Mouse (Mus musculus) gastrocnemius, postnatal 36 days (tissue): ENCODE results near the gene Dnajc4. TPM values are rescaled to one million over a fixed set of nuclear protein-coding genes. Genes with fewer than 3 reads are reported as not detected.

ENCODE experiments used
- DNase-seq, 2 experiments: peaks; one replicate each; pipeline ENCODE4 v3.0.0; 2022
- intact Hi-C: fragments of 180-260 bp; cut with DNase I; formaldehyde crosslinking; loops from one replicate; pipeline ENCODE4 v1.15.1; 2025
- long read RNA-seq, 2 experiments: library from polyadenylated mRNA; stranded (forward); transcript quantifications; one replicate each; pipeline ENCODE4 v2.0.0; 2021
- total RNA-seq, 2 experiments: library from RNA; stranded (reverse); gene quantifications; 2 replicates each; pipeline ENCODE4 v1.2.3; 2021

Dnajc4 gene
- total RNA-seq = 10 to 100 TPM; 31.1 to 36.4 TPM
- long read RNA-seq, experiment 1, transcript Dnajc4-201 (6 exons, 1,074 nt) = major isoform, 5 of 50 reads
- long read RNA-seq, experiment 1, partial matches to known transcripts = 23 of 50 reads
- long read RNA-seq, experiment 1, other reads (novel, unspliced or antisense) = 20 of 50 reads
- long read RNA-seq, experiment 2, transcript Dnajc4-201 (6 exons, 1,074 nt) = major isoform, 7 of 58 reads
- long read RNA-seq, experiment 2, partial matches to known transcripts = 20 of 58 reads
- long read RNA-seq, experiment 2, other reads (novel, unspliced or antisense) = 31 of 58 reads

DNA sequence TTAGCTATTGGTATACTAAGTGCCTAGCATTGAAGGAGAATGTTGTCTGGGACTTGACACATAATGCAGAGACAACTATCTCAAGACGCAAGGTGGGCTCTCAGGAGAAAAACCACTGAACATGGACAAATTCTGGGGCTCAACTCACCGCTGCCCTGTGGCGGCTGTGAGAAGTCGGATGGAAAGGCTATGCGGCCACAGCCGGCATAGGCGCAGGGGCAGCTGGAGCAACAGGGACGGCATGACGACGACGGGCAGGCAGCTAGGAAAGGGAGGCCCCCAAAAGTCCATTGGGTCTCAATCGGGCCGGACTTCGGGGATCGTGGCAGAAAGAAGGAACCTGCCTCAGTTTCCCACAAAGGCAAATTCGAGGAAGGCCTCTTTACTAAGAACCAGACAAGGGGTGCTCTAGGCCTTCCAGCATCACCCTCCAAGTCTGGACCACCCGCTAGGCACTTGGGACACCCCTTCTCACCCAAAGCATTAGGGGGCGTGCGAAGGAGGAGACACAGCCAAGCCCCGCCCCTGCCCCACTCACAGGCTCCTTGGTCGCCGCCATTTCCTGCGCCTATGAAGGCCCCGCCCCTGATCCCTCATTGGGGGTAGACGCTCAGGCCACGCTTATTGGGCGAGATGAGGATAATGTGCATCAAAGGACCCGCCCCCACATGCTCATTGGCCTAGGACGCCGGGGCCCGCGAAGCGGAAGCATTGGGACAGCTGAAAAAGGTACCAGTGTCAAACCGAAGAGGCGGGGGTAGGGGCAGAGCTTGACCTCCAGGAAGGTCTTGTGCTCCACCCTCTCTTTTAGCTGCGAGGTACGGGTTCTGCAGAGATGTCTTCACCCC is at the start of gene Dnajc4:
Gene Dnajc4, minus strand, starts transcription at position 562 of the 848 bp plus-strand sequence.
- intact Hi-C loops = no loop called here
- peak; percentile 88 to 93 for DNase-seq

DNA sequence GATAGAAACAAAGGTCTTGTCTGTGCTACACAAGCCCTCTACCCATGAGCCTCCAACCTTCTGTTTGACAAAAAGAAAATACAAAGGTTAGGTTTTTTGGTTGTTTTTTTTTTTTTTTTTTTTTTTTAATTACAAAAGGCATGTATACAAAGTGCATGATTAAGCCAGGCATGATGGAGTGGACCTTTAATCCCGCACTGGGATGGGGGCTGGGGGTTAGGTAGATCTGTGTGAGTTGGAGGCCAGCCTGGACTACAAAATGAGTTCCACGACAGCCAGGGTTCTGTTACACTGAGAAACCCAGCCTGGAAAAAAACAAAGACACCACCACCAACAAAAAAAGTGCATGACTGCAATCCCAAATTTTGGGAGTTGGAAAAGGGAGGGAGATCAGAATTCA is 48.8 kb upstream of the Dnajc4 start:
- no peak for DNase-seq
- intact Hi-C loops = no loop called here

DNA sequence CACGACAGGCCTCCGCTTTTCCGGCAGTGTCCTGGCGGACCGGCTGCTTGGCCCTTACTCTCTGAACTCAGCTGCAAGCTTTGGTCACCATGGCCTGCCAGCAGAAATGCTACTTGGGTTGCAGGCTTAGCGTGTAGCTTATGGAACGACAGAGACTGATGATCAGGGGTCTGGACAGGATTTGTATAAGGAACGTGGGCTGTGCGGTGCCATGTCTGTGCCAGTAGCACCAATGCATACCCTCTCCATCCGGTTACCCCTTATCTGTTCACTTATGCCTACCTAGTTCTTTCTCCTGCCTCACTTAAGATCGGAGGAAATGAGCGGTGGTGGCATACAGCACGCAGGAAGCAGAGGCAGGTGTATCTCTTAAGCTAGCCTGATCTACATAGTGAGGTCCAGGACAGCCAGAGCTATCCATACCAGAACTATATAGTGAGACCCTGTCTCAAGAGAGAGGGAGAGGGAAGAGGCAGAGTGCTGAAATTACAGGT is 48.3 kb upstream of the Dnajc4 start:
- DNase-seq = no peak

DNA sequence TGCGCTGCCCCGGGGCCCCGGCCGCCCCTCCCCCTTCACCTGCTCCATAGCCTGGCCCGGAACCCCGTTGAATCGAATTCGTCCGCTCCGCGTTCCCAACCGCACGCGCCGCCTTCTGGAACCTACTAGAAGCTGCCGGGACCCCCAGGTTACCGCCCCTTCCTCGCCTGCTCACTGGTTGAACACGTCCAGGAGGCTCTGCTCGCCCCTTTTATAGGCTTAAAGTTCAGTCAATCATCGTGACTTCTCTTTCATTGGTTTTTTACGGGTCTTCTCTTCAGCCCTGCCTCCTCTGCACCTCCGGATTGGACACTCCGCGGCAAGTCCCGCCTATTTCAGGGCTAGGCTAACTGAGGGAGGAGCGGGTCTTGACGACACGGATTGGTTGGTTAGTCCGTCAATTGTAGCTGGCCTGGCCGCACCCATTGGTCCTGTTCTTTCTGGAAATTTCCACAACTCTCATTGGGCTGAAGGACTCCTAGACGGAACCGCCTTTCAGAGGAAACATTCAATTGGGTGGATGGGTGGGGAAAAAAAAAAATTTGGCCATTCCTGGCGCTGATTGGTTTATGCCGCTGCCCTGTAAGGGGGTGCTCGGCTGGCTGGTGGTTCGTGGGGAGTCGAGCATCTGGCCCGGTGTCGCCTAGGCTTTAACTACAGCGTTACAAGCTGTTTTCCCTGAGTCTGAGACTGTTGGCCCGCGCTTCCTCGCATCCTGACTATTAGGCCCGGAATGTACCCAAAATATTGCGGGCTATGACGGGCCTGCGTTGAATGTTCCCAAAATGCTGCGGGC is 47.7 kb upstream of the Dnajc4 start, which contains the start of gene Stip1:
Gene Stip1, minus strand, starts transcription at position 127 of the 796 bp plus-strand sequence.
- DNase-seq = peak; percentile 96 to 99
- intact Hi-C loops = loop anchor here (5.0 kb wide), 1 partner anchor 43 kb away; the partner anchor contains the start of genes Nudt22 and Trpt1

More for the DNA sequence above, 48.3 kb upstream of the Dnajc4 start:
- intact Hi-C loops = no loop called here

DNA sequence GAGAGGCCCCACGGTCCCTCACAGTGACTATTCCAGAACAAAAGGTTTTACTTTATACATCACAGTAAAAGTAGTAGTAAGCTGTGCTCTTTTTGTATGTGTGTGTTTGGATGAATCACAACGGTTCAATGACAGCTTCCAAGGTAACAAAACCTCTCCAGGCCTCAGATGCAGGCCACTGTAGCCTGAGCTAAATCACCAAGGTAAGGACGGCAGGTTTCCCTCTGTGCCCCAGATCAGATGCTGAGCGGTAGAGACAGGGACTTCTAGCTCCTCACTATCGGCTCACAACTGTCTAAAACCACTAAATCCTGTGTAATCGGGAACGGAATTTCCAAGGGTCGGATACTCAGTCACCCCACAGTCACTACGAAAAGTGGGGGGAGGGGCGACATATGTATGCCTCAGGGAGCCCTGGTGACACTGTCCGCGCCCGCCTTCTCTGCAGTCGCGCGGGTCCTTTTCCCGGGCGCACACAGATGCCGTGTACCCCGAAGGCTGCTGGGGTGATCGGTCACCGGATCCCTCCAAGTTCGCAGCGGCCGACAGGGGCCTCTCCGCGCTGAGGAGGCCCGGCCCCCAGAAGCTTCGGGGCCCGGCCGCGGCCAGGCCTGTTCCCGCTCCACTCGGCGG is 46.8 kb upstream of the Dnajc4 start:
- intact Hi-C loops = loop anchor here (5.0 kb wide), 1 partner anchor 42 kb away; the partner anchor contains the start of genes Nudt22 and Trpt1

DNA sequence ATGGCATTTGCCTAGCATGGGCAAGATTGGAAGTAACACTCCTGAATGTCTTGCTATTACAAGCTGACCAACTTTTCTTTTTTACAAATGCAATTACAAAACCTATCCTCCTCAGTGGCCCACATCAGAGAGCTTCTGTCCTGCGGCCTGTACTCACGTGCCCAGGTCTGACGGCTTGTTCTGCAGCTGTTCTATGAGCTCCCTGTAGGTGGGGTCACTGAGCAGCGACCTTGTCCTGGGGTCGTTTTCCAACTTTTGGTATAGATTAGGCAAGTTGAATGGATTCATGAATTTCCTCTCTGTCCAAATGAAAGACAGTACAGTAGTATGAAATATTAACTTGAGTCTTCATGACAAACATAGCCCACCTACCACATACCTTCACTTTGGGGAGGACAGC is 41.6 kb upstream of the Dnajc4 start:
- no peak for DNase-seq
- intact Hi-C loops = no loop called here

More for the DNA sequence above, 46.8 kb upstream of the Dnajc4 start:
- DNase-seq = no peak

DNA sequence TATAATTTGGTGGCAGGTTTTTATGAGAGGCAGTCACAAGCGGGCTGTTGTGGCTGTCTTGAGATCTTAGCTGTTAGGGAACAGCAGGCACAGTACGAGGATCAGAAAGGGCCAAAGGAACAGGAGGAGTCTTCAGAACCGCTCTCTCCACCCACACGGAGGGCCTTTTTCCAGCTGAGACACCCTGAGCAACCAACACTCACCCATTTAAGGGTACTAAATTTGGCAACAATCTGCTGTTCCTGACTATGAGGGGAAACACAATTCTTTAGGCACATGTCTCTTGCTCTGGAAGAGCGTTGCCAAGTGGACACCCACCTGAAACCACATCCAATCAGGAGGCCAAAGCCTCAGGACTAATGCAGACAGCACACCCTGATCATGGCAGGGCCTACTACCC is 37.2 kb upstream of the Dnajc4 start:
- intact Hi-C loops = no loop called here
- DNase-seq = no peak

DNA sequence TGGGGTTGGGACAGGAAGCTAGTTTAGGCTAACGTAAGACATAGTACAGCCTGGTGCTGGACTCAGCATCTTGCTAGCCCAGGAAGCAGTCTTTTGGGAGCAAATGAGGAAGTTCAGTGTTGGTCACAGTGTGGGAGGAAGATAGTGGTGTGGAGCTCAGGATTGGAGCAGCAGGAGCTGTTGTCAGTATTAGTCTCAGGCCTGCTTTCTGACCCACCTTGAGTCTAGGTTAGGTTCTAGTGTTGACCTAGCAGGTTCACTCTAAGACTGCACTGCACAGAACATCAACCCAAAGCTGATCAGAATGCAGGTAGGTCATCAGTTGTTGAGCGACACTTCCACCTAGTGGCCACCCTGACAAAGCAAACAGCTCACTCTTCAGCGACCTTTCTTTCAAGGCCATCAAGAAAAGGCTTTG is 27.9 kb upstream of the Dnajc4 start:
- DNase-seq = no peak
- intact Hi-C loops = no loop called here

DNA sequence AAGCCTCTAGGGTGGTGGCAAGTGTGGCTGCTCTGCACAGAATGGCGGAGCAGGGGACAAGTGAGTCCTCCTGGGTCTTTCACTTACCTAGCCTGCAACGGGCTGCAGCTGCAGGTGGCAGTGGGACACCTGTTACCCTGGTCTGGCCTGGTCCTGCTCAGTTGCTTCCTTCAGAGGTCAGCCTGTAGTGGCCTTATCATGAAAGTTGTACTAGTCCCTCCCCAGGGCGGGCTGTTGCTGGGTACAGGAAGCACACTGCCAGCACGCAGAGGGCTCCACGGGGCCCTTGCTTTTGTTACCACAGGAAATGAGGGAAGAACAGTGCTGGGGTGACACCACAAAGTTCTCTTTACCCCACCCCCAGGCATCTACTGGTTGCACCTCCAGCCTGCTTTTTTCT is 26.8 kb upstream of the Dnajc4 start, which contains the start of gene Fermt3:
Gene Fermt3, minus strand, starts transcription at position 279 of the 400 bp plus-strand sequence.
- intact Hi-C loops = loop anchor here (5.0 kb wide), 1 partner anchor 87 kb away; the partner anchor contains the start of gene Kcnk4
- DNase-seq = no peak

DNA sequence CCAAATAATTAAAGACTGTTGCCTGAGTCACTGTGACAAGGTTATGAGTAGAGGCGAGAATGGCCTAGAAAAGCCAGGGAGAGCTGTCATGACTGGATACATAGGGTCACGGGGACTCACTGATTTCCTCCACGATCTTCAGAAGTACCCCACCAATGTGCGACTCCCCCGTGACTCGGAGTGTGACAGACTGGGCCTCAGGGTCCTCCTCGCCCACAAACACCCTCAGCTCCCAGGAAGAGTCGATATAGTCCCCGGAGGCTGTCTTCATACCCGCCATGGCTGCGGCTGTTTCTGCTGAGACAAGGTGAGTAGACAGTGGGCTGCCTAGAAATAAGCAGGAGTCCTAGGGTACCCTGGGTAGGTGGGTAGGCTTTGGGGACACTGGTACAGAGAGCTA is 26.2 kb upstream of the Dnajc4 start:
- DNase-seq = no peak
- intact Hi-C loops = loop anchor here (5.0 kb wide), 1 partner anchor 86 kb away; the partner anchor contains the start of gene Kcnk4

DNA sequence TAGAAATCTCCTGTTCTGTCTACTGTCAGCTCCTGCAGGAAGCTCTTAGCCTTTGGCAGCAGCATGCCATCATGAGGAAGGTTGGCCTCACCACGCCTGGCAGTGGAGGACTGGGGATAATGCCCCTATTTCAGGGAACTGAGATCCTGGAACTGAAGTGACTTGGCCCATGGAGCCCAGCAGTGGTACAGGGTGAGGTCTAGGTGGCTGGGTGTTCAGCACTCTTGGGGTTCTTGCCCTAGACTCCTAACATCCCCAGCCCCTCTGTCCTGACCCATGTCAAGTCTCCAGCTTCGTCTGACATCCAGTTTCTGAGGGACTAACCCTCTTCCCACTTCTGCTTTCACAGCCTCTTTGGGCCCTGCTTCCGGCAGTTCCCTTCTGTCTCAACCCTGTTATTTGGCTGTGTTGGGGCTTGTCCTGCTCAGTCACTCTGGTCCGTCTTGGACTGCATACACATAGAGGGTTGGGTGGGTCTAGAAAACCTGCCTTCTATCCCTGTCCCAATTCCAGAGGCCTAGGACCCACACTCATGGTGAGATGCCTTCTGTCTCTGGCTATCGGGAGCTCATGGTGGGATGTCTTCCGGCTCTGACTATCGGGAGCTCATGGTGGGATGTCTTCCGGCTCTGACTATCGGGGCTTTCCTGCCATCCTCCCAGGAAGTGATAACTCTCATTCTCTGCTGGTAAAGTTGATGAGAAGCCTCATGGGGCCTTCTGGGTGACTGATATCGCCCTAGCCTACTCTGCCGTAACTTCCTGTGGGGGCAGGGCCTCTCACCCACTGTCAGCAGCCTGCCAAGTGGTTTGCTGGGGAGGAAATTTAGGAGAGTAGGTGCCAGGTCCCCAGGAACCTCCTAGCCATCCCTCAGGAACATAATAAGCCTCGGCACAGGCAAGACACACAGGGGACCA is 25.4 kb upstream of the Dnajc4 start:
- DNase-seq = no peak
- intact Hi-C loops = loop anchor here (5.0 kb wide), 1 partner anchor 85 kb away; the partner anchor contains the start of gene Kcnk4

DNA sequence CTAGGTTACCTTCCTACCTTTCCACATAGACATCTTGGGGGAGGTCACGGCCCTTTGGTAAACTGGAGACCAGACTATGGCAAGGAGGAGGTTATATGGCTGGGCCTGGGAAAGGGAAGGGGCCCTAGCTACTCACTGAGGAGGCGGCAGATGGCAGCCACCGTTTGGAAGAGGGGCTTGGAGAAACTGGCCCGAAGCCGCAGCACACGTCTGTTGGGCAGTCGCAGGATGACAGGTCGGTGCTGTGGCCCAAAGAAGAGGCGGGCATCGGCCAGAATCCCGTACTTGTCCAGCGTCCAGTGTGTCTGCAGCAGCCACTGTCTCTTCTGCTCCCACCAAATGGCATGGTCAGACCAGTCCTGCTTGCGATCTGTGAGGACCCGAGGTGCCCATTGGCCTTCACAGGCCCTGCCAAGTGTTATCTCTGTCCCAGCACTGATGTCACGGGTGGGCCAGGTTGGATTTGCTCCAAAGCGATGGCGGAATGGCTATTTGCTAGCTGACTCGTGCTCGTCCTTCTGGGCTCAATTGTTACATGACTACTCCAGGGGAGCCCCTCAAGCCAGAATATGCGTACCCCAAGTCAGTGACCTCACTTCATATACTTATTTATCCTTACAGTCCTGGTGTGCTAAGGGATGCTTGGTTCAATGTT is 22.2 kb upstream of the Dnajc4 start:
- DNase-seq = no peak
- intact Hi-C loops = loop anchor here (5.0 kb wide), 1 partner anchor 82 kb away; the partner anchor contains the start of gene Kcnk4

DNA sequence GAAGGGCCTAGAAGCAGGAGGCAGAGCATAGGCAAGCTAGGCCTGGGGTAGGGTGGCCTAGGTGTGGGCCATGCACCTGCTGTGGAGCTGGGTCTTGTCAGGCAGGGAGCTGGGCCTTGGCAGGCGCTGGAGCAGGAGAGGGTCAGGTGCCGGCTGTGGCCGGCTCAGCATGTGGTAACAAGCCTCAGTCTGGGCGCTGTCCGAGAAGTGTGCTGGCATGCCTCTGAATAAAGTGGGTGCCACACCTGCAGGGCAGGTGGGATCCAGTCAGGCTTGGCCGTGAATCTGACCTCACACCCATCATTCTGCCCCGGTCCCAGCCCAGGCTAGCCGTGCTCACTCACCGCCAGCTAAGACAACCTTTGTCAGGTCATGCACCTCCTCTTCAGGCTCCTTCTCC is 21.6 kb upstream of the Dnajc4 start:
- no peak for DNase-seq
- intact Hi-C loops = no loop called here

DNA sequence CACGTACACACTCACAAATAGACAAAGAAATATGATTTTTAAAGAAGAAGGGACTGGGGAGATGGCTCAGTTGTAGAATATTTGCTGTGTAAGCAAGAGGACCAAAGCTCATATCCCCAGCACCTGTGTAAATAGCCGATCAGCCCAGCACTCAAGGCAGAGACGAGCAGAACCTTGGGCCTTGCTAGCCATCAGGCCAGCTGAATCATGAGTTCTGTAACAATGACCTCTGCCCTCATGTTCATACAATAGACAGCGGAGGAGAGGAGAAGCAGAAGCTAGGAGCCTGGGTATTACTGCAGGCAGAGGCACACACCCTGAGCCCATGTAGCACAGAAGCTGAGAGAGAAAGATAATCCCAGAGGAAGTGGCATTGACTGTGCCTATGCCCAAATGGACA is 20.1 kb upstream of the Dnajc4 start:
- intact Hi-C loops = no loop called here

DNA sequence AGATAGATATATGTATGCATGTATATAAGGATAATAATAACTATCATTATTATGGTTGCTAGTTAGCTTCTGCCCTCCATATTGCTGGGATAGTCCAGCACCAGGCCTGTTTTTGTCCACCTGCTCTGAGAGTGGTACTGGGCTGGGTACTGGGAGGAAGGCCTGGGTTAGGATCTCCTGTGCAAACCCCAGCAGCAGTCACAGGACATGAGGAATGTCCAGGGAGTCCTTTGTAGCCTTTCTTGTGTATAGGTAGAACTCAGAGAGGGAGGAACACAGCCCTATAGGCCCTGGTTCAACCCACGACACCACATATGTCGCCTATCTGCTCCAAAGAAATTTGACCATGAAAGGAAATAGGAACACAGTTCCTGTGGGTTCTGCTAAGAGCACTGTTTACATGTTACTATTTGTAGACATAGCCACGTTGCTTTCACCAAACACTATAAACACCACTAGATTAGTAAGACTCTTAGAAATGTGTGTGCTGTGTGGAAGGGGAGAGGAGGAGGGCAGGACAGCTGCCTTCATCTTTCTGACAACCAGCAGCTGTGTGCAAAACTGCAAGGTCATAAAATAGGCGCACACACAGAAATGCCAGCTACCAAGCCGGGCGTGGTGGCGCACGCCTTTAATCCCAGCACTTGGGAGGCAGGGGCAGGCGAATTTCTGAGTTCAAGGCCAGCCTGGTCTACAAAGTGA is 14.7 kb upstream of the Dnajc4 start:
- no peak for DNase-seq
- intact Hi-C loops = no loop called here

More for the DNA sequence above, 20.1 kb upstream of the Dnajc4 start:
- no peak for DNase-seq

DNA sequence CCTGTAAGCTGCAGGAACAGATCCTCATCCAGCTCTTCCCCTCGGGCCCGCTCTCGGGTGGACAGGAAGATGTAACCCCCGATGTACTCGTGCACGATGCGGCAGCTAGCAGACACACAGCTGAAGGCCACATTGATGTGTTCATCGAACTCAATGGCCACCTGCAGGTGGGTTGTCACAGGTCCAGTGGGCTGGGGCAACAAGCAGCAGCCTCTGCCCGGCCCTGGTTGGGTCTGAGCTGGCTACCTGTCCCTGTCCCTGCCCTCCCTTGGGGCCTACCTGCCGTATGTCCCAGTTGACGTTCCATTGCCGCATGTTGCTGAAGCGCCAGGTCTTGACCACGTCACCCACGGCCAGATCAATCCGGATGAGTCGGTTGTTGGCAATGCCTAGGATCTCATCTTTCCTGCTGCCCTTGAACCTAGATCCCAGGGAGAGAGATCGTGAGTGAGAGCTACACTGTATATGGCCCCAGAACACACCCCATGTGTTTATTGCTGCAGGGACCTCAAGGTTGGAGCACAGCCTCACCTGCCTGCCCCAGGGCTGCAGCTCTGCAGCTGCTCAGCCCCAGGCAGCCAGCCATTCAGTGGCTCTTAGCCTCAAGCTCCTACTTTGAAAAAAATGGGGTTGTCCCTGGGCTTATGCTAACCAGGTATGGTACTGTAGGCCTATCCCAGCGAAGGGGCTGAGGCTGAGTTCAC is 7.1 kb upstream of the Dnajc4 start:
- no peak for DNase-seq
- intact Hi-C loops = loop anchor here (5.0 kb wide), 1 partner anchor 38 kb away; the partner anchor contains the start of gene Stip1
